Mouse (Mus musculus): Measurements from ENCODE around the gene Akt1.

Akt1 gene

DNA sequence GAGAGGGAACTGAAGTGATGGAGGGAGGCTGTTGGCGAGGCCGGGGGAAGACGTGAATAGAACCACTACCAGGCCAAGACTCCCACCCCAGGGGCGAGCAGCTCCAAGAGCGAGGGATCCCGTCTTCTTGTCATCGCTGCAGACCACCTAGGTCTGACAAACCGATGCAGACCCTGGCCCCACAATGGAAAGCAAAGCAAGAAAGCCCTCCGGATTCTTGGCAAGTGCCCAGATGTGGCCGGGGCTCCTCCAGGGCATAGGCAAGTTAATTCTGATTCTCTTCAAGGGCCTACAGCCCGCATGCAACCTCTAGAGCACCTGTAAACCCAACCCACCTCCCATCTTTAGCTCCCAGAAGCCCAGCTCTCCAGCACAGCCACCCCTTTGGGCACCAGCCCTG, 11.4 kb downstream of the Akt1 start:
- DNase-seq (ENCODE audit: low read depth, low spot score) = no peak

DNA sequence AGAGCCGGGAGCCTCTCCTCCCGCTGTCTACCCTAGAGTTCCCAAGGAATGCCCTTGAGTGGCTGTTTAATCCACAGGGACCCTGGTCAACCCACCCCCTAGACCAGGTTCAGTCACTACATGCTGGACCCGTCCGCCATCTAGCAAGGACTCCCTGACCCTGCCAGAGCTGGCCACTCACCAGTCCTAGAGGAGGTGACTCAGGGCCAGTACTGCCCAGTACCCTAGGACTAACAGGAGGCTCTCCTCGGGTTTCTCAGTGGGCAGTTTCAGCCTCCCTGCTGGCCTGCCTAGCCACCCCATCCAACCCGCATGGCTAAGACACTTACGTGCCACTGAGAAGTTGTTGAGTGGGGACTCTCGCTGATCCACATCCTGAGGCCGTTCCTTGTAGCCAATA, 12.8 kb downstream of the Akt1 start:
- DNase-seq (ENCODE audit: low read depth, low spot score) = no peak

DNA sequence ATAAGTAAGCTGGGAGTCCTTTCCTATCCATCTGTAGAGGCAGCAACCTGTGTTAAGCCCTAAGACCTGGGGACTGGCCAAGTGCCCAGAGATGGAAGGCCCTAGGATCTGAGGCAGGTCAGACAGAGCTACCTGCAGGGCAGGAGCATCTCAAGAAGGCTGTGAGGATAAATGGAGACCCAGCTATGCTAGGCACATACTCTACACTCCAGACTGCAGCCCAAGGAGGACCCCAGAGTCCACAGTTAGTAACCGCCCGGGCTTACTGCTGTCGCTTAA, 13.4 kb downstream of the Akt1 start:
- no peak for DNase-seq (ENCODE audit: low read depth, low spot score)

DNA sequence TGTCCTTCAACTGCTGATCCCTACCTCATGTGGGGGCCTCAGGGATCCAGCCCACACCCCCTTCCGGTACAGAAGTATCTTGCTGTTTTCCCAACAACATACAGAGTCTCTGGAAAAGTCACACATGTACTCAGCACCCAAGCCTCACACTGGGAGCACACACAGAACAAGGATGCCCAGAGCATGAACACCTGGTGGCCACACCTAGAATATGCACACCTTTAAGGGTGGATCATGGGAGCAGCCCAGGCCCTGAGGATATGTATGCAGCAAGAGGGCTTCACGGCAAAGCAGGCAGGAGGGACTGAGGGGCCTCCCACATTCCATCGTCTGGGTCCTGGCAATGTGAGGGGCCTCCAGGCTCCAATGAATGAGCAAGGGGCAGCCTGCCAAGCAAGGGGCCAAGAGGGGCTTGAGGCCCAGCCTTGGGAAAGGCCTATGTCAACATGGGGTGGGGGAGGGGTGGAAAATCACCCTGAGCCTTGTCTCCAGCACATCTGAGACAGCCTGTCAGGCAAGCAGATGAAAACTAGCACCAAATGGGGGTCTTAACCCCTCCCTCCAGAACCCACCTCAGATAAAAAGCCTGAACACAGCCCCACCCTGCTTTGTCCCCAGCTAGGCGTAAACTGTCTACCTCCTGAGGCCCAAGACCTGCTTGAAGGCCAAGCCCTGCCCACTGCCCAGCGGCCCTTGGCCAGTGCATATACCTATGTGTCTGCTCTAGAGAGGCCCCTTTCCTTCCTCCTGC, 13.9 kb downstream of the Akt1 start:
- DNase-seq (ENCODE audit: low read depth, low spot score) = no peak

DNA sequence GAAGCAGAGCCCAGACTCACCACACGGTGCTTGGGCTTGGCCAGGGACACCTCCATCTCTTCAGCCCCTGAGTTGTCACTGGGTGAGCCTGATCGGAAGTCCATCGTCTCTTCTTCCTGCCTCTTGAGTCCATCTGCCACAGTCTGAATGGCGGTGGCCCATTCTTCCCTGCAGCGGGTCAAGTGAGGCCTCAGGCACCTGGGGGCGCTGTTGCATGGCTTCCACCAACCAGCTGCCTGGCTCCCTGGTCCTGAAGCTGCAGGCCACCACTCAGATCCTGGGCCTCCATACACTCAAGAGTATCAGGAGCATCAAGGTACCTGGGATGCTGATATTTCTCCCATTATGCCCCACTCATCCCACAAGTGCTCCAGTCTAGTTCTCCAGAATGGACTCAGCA, 15.6 kb downstream of the Akt1 start:
- DNase-seq (ENCODE audit: low read depth, low spot score) = peak; percentile 31

DNA sequence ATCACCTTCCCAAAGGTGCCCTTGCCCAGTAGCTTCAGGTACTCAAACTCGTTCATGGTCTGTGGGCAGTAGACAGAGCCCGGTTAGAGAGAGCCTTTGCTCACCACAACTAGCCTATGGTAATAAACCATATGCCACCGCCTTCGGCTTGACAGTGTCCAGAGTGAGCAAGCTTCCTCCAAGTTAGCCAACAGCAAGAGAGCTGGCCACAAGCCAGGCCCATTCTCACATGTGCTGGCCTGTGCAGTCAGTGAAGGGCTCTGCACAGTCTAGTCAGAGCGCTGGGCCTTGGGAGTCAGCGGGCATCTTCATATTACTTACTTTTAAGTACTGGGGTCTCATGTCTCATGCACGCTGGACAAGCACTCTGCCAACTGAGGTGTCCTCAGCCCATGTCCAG, 16.1 kb downstream of the Akt1 start:
- no peak for DNase-seq (ENCODE audit: low read depth, low spot score)

DNA sequence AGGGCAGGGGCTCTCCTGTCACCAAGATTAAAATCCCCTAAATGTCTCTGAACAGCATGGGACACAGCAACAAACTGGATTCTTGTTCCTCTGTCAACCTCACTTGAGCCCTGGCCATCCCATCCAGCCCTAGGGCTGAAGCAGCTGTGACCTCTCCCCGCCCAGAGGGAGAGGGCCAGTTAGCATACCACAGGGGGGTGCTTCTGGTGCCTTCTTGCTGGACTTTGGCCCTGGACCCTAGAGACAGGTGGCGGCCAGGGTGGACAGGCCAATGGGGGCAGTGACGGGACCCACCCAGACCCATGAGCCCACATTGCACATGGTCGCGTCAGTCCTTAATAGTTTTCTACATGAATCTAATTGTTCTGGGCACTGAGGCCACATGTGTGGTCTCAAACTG, 20.6 kb downstream of the Akt1 start:
- DNase-seq (ENCODE audit: low read depth, low spot score) = no peak

DNA sequence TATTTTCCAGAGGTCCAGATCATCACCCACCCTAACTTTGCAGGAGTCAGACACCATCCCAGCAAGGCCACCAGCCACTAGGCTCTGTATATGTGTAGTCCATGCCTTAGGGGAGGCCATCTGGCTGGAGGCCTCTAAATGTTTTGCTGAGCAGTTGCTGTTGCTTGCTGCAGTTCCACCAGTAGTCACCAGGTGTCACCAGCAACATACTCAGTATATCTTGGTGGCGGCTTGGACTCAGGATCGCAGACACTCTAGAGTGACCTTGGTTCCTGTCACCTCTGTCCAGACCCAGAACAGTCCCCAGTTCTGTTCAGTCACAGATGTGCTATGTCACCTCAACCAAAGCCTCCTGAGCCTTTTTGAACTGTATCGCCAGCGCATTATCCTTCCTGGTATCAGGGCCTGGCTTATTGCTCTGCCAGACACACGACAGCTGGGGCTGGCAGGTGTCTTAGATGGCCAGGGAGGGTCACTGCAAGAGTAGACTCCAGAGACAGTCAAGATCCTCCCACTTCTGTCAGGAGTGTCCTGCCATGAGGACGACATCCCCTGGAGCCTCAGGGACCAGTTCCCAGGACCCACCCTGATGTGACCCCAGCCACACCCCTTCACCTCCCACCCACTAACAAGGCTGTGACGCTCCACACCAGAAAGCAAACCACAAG, 21.4 kb downstream of the Akt1 start:
- peak; percentile 77 for DNase-seq (ENCODE audit: low read depth, low spot score)

DNA sequence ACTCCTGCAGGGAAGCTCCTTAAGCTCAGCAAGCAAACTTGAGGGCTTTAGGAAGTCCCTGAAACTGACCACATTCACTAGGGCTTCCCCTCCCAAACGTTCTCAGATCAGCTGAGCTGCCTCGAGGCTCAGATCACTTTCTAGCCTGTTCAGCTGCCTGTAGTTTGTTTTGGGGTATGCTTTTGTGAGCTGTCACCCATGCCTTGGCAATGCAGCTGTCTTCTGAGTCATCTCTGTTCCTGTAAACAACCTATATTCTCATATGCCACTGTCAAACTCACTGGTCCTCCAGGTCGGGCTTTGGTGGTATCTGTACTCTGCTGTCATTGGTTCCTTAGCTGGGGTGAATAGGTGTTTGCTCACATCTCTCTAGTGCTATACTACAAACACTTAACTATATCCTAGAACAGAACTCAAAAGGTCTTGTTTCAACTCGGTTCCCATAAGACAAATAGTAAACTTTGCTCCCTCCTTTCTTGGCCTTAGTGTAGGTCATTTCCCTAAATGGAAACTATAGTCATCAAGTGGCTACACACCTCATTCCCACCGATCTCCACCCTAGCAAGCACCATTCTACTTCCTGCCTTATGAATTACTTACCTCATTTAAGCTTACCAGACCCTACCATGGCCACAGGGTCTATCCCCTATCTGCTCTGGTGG, 22.8 kb downstream of the Akt1 start:
- DNase-seq (ENCODE audit: low read depth, low spot score) = no peak

DNA sequence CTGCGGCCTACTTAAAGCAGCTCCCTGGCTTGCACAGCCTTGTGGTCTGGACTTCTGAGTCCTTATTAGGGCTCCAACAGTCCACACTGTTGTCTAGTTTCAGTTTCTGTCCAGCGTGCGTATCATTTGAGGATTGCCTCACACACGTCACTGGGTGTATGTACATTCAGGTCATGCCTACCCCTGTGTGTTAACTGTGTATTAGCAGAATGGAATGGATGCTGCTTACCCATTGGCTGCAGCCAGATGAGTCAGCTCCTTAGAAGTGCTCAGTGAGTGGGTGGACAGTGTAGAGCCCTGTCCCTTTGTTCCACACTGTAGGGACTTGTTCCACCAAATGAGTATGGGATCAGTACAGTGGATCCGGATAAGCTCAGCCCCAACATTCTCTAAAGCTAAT, 26.6 kb downstream of the Akt1 start:
- DNase-seq (ENCODE audit: low read depth, low spot score) = no peak

DNA sequence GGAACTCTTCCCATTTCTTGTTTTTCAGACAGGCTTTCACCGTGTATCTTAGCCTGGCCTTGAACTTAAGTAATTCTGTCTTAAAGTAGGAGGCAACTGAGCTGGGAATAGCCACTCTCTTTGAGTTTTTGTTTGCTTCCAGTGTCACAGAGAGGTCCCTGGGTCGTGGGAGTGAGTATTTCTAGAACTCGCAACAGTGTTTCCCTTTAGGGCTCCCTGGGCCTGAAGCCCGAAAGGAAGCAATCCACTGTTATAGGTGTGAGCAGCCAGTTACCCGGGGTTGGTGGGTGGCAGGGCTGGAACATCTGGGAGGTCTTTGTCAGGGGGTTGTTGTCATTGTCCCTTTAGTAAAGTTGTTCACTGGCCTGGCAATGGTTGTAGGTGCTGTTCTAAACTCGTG, 28.5 kb downstream of the Akt1 start:
- DNase-seq (ENCODE audit: low read depth, low spot score) = no peak

DNA sequence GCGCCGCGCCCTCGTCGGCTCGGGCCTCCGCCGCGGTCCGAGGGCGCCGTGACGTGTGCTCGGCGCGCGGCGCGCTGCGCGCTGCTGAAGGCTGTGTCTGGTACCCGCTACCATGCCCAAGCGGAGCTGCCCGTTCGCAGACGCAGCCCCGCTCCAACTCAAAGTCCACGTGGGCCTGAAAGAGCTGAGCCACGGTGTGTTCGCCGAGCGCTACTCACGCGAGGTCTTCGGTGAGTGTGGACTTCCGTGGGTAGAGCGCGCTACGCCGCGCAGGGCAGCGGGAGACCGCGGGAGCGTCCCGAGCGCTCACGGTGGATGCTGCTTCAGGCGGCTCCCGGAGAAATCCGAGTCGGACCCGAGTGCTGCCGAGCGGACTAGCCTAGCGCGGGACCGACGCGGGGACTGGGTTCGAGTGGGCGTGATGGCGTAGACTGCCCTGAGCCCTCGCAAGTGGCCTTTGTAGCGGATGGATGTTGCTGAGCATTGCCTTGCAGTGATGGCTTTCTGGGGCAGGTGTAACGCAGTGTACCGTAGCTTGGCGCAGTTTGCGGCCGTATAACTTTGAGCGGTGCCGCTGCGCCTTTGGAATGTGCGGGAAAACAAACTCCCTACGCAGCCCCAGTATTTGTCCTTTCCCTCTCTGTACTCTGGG, 29.7 kb downstream of the Akt1 start:
- DNase-seq (ENCODE audit: low read depth, low spot score) = no peak

DNA sequence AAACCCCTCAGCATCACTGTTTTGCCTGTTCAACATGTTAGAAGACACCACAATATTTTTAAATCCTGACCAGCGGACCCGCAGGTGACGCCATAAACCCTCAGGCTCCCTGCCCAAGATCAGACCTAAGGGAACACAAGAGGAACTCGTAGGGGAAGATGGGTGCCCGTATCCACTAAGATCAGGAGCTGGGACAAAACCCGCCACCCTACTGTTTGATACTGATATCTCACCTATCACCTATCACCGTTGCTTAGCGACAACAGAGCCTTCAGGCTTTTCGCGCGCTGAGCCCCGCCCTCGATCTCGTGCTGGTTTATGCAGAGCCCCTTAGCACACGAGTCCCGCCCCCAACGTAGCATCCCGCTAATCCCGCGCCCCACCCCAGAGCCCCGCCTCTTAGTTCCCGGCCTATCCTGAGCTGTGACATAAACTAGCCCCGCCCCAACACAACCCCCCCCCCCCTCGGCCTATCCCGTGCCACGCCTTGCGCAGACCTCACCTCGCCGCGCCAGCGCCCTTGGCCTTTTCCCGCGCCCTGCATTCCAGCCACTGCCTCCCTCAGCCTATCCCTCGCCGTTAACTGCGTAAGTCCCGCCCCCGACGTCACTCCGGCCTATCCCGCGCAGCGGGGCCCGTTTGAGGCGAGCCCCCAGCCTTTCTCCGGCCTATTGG, 30.4 kb downstream of the Akt1 start, which contains the start of gene Siva1:
Gene Siva1, plus strand, starts transcription at position 500 of the 675 bp plus-strand sequence.
- DNase-seq (ENCODE audit: low read depth, low spot score) = peak; percentile 99

DNA sequence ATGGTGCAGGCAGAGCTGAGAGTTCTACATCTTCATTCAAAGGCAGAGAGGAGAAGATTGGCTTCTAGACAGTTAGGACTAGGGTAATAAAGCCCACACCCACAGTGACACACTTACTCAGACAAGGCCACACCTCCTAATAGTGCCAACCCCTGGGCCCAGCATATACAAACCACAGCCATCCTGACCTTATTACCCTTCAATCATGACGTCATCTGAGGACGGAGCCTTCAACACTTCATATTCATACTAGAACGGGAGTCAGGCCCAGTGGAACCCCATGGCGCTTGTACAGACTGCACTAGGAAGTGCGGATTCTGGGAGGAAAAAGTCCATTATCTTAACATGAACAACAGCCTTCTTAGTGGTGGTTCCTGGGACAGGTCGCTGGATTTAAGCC, 31.6 kb downstream of the Akt1 start:
- DNase-seq (ENCODE audit: low read depth, low spot score) = no peak

DNA sequence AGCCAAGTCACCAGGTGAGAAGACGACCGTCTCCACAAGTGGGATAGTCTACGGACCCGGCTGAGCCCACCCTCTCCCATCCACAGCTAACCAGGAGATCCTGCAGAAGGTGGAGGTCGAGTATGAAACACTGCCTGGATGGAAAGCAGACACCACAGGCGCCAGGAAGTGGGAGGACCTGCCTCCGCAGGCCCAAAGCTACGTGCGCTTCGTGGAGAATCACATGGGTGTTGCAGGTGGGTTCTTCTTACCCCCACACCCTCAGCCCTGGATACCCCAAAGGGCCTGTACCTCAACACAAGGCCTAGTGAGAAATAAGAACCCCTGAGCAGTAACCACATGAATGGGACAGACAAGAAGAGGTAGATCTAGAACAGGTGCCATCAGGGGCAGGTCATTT, 35.2 kb downstream of the Akt1 start:
- DNase-seq (ENCODE audit: low read depth, low spot score) = no peak

DNA sequence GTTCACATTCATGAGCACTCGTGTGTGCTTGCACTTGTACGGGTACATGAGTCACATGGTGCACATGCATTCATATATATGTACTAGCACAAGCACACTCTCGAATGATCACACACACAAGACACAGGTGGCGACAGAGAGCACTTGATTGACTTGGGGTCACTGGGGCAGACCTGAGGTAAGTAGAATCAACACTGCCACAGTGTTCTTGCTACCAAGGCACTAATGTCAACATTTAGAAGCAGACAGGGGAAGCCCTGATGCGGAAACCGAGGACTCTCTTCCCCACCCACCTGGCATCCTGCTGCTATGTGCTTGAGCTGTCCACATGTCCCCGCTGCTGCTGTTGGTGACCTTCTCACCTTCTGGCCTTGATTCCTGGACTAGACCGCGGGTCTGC, 41.0 kb downstream of the Akt1 start:
- DNase-seq (ENCODE audit: low read depth, low spot score) = peak; percentile 58

DNA sequence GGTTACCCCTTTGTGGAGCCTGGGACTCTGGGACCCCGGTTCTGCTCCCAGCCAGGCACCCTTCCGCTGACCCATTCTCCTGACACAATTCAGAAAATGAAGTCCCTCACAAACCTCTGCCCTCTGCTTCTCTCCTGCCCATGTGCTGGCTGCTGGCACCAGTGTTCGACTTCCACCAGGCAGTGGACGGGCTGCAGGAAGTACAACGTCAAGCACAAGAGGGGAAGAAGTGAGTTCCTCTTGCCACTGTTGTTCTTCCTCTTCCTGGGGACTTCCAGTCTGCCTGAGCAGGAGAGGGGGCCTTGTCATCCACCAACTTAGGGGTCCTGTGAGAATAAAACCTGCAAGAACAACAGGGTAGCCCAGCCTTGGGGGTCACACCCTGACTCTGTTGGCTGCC, 41.8 kb downstream of the Akt1 start:
- no peak for DNase-seq (ENCODE audit: low read depth, low spot score)

DNA sequence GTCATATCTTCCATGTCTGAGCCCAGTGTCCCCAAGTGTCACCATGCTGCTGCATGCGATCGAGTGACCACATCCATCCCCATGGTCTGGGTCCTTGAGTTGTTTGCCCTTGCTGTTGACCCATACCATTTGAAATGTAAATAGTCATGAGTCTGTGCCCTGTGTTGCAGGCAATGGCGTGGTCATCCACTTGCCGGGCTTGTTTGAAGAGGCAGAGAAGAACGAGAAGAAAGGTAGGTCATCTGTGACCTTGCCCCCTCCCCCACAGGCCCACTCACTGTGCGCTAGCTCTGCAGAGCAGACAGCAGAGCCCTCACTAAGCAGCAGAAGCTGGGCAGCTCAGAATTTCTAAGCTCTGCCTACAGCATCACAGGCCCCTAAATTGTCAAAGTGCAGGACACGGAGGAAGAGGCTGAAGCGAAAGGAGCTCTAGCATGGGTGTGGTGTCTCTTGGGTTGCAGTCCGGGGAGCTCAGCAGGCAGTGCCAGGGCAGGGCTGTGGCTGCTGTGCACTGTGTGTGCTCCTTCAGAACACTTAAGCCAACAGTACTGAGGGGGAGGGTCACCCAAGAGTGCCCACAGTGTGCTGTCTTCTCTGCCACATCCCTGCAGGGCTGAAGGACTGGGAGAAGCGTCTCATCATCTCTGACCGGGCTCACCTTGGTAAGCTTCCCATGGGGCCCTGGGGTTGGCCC, 42.5 kb downstream of the Akt1 start:
- DNase-seq (ENCODE audit: low read depth, low spot score) = no peak

DNA sequence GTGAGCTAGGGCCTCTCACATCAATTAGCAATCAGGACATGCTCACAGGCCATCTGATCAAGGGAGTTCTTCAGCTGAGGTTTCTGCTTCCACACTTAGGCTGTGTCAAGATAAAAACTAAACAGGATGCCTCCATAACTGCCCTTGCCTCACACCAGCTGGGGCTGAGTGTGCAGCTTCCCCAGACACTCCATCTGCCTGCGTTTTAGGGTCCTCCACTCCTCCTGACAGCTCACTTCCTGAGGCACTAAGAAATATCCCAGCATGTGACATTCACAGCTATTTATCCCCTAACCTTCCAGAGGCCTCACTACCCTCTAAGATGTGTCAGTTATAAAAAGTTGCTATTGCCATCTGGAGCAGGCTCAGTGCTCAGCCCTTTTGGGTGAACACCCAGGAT, 43.2 kb downstream of the Akt1 start:
- DNase-seq (ENCODE audit: low read depth, low spot score) = no peak

DNA sequence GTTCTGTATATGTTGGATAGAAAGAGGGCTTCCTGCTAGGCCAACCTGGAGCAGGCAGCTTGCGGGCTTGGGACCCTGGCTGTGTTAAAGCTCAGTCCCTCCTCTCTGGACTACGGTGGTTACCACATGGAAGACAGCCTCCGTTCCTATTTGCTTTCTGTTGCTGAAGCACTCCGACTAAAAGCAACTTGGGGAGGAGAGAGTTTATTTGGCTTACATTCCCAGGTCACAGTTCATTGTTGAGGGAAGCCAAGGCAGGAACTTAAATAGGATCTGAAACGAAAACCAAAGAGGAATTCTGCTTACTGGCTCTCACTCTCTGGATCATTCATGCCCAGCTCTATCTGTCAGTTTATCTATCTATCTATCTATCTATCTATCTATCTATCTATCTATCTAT, 43.9 kb downstream of the Akt1 start:
- no peak for DNase-seq (ENCODE audit: low read depth, low spot score)

DNA sequence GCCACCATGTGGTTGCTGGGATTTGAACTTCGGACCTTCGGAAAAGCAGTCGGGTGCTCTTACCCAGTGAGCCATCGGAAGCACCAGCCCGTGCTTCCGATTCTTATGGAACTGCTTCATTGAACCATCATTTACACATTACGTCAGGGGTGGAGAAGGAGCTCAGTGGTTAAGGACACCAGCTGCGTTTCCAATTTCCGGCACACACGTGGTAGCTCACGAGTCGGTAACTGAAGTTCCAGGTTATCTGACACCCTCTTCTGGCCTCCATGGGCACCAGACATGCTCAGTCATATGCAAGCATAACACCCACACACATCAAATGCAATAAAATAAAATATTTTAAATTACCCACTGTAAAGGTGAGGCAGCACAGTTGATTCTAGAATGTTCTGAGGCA, 44.7 kb downstream of the Akt1 start:
- DNase-seq (ENCODE audit: low read depth, low spot score) = no peak

Data from ES-CJ7 (cell line).